Mouse (Mus musculus) MN1 (cell line): Measurements from ENCODE around the gene Galr3.
"Not testable (repeated sequence)": the region's sequence is repeated elsewhere in the genome, so short reads cannot be mapped to it uniquely, and the experiment has no call there.

Experiments used
- DNase-seq: peaks from one replicate; pipeline ENCODE4 v3.0.0-alpha.2; 2016; ENCODE audit warnings: low spot score

Gene Galr3

DNA sequence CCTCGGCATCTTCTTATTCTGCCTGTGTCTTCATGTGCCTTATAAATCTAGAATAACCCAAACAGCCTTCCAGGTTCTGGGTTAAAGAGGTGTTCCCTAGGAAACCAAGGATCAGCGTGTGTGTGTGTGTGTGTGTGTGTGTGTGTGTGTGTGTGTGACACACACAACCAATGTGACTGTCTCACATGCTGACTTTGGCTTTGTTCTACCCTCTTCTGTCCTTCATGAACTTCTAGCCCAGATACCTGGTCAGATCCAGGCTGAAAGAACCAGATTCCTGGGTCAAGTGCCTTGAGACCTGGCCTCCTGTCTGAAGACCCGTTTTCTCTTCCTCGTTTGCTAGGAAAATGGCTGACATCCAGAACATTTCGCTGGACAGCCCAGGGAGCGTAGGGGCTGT, at the start of gene Galr3:
Gene Galr3, plus strand, starts transcription at position 301 of the 400 bp plus-strand sequence.
- no peak for DNase-seq

DNA sequence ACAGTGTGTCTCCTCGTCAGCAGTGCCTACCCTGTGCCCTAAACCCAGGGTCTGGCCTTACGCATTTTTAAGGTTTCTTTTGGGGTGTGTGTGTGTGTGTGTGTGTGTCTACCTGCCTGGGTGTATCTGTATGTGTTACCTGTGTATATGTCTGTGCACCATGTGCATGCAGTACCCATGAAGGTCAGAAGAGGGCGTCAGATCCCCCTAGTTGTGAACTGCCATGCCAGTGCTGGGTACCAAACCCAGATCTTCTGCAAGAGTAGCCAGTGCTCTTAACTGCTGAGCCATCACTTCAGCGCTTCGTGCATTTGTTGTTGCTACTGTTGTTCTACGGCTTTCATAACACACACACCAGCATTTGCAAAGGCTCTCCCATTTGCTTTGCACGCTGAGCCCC, 49.5 kb upstream of the Galr3 start:
- DNase-seq, result no peak

DNA sequence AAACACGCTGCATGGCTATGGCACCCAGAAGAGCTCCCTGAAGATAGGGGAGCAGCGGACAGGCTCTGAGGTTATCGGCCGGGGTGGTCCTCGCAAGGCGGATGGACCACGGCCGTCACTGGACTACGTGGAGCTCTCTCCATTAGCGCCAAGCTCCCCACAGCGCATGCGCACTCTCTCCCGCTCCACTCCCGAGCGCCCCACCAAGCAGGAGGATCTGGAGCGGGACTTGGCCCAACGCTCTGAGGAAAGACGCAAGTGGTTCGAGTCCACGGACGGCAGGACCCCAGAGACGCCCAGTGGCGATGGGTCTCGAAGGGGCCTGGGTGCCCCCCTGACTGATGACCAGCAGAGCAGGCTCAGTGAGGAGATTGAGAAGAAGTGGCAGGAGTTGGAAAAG, 48.8 kb upstream of the Galr3 start:
- DNase-seq, result no peak

DNA sequence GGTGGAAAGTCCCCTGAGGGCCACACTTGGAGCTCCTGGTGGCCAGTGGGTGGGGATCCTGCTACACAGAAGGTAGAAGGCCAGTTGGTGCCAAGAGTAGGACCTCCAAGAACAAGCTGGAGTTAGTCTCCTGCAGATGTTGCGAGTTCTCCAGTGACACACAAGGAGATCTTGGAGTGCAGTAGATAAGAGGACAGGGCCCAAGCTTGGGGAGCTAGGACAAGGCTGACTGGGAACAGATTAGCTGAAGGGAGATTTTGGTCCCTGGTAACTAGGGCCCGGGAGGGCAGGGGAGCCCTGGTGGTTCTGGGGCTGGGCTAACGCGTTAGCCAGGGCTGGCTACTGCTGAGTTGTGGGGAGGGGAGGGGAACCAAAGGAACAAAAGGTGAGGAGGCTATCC, 45.8 kb upstream of the Galr3 start:
- no peak for DNase-seq

DNA sequence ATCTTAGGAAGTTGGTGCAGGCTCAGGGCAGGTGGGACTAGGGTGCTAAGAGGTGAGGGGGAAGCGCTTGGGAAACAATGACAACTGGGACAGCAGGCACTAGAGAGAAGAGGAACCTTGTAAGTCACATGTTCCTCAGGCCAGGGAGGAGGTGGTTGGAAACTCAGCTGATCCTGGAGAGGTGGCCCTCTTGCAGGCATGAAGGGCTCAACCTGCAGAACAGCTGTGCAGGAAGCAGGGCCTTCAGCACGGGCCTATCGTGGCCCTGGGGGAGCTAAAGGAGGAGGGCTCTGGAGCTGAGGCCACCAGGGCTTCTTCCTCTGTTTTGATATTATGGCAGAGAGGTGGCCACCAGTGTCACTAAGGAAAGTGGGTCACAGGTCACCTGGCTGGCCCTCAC, 45.0 kb upstream of the Galr3 start:
- no peak for DNase-seq

DNA sequence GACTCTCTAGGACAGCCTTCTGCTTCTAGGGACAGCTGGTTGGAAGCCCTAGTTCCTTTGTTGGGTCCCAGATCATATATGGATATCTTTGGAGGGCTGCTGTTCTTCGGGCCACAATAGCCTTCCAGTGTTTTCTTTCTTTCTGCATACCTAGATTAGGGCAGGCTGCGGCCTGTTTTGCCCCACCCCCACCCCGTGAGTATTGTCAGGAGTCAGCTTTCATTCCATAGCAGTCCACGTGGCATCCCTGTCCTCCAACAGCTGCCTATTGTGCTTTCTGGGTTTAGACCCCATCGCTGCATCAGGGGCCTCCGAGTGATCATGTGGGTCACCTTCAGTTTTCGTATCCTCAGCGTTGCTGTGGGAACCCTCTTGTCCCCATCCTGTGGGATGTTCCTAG, 43.3 kb upstream of the Galr3 start:
- no peak for DNase-seq

DNA sequence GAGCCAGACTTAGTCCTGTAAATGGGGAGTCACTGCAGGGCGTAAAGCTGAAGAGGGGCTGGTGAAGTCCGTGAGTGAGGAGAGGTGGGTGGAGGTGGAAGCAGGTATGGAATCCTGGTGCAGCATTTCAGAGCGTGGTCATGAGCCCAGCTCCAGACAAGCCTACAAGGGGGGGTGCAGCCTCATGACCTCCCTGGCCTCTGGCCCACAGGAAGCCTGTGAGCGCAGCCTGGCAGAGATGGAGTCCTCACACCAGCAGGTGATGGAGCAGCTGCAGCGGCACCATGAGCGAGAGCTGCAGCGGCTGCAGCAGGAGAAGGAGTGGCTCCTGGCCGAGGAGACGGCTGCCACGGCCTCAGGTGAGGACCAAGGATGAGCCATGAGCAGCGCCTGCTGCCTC, 42.1 kb upstream of the Galr3 start:
- no peak for DNase-seq

DNA sequence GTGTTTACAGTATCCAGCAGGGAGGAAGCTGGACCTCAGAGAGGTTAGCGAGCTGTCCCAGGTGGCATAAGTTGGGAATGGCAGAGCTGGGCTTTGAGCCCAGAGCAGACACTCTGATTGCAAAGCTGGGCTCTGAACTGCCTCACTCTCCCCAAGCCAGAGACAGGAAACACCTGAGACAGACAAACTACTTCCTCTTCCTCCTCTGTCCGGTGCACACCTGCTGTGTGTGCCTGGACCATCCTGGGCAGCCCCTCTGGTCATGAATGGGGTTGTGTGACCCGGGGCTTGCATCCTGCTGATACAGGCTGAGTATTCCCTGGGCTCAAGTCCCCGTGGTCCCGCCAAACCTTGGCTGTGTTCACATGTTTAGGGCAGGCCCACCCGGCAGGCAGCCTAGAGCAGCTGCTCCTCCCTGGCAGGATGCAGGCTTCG, 41.3 kb upstream of the Galr3 start:
- no peak for DNase-seq

DNA sequence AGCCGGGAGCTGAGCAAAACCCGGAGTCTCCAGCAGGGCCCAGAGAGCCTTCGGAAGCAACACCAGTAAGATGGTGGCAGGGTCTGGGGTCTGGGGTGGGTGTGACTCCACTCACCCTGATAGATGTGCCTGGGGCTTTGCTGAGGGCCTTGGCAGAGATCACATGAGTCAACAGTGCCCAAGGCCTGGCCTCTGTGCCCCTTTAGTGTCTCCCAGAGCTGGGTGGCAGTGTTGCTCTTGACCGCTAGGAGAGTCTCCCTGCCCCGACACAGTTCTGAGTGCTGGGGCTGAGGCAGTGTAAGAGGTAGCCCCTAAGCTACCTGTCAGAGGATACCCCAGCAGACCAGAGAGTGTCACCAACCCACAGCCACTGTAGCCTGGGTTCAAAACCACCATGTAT, 40.1 kb upstream of the Galr3 start:
- no peak for DNase-seq

DNA sequence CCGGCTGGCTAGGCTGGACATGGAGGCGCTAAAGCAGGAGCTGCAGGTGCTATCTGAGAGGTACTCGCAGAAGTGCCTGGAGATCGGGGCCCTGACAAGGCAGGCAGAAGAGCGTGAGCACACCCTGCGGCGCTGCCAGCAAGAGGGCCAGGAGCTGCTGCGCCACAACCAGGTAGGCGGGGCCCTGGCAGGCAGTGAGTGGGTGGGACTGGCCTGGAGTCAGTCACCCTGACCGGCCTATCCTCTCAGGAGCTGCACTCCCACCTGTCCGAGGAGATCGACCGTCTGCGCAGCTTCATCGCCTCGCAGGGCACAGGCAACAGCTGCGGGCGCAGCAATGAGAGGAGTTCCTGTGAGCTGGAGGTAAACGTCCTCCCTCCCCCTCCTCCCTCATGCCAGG, 39.6 kb upstream of the Galr3 start:
- peak; percentile 46 for DNase-seq

DNA sequence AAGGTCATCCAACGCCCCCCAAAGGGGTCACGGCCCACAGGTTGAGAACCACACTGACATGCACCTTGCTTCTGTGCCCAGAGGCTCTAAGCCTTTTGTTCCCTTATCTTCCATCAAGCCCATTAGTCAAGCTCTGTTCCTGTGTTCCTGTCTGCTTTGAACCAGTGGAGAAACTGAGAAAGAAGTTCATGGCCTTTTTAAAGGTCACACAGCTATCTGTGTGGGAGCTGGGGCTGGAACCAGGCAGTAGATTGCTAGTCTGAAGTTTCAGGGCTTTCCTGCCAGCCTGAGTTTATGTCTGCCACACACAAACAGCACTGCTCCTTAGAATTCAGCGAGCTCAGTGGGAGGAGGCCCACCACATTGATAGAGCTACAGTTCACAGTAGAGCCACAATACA, 38.6 kb upstream of the Galr3 start:
- no peak for DNase-seq

DNA sequence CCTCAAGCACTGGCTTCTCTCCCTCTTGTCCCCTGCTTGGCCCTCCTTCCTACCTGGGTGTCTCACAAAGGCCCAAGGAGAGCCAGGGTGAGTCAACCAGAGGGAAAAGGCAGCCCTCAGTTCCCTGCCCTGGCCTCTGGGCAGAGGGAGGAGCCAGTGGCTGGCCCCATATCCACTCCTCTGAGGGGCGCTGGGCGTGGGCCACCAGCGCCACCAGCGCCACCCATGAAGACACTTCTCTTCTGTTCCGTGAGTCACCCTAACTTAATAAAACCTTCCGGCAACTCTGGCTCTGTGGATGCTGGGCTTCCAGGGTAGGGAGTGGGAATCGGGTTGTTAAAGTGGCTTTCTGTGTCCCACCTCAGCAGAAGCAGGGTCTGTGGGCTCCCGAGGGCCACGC, 36.1 kb upstream of the Galr3 start:
- DNase-seq, result peak; percentile 80

DNA sequence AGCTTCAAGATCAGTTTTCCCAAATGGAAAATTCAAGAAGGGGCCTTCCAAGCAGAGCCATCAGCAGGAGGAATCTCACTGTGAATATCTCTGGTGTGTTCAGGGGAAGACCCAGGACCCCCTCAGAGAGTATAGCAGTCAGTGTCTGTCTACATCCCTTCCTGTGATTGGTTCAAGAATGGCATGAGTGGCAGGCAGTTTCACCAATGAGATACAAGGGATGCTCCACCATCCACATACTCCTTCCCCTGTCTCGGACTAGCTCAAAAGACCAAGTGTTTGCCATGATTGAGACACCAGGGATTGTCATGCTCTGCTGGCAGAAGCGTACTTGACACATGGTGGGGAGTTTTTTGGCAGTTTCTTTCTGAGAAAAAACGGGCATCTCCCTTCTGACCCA, 35.0 kb upstream of the Galr3 start:
- DNase-seq, result no peak

DNA sequence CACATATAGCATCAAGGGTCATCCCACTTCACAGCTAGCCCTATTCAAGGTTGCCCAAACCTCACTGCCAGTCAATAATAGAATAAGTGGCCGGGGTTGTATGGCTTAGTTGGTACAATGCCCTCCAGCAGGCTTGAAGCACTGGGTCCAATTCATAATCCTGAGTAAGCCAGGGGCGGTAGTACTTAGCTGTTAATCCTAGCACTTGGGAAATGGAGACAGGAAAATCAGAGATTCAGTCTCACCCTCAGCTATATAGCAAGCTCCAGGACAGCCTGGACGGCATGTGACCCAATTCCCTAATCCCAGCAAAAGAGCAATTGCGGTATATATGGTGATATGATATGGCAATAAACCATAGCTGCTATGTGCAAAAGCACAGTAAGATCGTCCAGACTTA, 34.6 kb upstream of the Galr3 start:
- no peak for DNase-seq

DNA sequence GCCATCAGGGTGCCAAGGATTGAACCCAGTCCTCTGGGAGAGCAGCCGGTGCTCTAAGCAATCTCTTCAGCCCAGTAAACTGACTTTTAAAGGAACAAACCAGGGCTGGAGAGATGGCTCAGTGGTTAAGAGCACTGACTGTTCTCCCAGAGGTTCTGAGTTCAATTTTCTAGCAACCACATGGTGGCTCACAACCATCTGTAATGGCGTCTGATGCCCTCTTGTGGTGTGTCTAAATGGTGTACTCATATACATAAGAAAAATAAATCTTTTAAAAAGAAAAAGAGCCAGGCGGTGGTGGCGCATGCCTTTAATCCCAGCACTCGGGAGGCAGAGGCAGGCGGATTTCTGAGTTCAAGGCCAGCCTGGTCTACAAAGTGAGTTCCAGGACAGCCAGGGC, 33.8 kb upstream of the Galr3 start:
- not testable (repeated sequence) for DNase-seq

DNA sequence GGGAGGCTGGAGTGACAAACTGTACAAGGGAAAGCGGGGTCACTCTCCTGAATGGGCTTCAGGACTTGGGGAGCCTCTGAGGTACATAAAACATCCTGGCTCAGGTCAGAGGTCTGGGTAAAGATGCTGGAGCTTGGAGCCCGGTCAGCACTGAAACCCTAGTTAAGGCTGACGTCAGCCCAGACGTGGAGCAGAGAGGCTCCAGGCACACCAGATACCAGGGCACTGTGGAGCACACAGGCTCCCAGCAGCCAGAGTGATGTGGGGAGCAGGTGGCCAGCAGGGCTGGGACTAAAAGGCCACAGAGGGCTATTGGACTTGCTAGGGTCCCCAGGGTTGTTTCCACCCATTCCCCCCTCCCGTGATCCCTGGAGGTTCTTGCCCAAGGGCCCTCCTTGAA, 32.0 kb upstream of the Galr3 start:
- DNase-seq, result peak; percentile 59

DNA sequence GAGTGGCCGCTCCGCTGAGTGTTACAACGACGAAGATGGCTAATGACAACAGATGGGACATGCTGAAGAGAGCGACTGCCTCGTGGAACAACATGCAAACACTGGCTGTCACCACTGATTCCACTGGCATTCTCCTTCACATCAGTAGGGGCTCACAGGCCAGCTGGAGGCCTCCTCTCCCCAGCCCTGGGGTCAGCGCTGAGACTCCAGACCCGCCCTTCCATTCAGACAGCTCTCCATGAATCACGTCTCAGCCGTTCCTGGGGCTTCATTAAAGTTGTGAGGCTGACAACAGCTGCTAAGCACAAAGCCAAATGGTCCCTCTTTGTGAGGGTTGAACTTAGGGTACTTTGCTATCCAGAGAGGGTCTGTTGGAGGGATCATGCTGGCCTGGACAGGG, 30.1 kb upstream of the Galr3 start:
- DNase-seq, result no peak

DNA sequence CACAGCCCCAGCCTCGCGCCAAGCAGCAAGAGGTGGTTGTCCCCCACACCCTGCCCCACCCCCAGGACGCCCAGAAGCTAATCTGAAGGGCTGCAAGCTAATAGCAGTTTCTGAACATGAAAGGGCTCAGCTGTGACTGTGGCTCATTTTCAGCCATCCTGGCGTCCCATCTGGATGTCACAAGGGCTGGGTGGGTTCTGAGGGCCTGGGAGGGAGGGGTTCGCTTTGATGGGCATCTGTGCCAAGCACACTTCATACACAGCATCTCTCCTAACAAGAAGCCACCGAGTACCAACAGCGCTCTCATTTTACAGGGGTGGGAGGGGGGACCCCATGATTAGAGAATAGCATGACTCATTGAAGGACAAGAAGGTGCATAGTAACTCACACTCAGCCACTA, 28.3 kb upstream of the Galr3 start:
- DNase-seq, result no peak

DNA sequence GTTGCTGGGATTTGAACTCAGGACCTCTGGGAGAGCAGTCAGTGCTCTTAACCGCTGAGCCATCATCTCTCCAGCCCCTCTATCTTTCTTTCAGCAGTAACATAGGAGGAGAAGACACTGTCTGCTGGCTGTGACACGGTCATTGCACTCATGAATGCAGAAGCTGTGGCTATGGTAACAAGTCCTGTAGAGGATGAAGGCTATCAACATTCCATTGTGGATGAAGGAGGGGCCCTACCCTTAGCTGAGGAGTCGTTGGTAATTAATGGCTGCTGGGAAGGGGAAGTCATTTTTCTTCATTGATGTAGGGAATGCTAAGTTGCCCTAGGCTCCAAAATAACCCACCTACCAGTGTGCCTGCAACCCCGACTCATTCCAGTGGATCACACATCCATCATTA, 23.5 kb upstream of the Galr3 start:
- DNase-seq, result no peak

DNA sequence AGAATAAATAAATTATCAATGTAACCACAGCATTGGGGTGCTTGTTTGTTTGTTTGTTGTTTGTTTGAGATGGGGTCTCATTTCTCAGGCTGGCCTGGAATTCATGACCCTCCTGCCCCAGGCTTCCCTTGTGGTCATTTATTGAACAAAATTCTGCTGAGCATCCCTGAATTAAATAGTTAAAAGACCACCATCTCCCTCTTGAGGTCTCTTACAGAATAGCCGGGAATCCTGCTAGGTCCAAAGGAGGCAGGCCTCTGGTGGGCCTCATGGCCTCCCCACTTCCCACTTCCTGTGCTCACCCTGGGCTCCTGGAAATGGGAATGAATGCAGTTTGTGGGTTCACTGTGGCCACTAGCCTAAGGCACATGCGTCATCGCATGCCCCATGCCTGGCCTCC, 22.8 kb upstream of the Galr3 start:
- DNase-seq, result peak; percentile 50

DNA sequence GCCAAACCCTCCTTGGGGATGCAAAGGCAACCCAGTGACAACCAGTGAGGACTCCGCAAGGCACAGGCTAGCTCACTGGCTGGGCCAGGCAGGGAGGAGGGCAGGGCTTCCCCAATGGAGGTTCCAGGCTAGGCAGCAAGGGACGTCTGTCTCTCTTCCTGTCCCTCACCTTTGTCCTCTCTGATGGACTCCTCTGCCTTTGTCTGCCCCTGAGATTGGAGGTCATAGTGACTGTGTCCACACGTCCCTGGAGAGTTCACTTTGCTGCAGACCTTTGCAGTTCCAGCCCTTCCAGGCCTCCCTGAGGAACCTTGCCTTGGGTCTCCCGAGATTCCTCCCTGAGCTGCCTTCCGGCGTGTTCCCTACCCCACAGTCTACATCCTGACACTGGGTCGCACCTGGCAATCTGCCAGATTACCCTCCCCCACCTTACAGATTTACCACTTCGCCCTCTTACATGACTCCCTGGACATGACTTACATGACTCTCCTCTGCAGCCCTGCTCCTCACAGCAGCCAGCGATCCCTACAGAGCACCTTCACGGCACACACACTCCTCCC, 18.9 kb upstream of the Galr3 start:
- no peak for DNase-seq

DNA sequence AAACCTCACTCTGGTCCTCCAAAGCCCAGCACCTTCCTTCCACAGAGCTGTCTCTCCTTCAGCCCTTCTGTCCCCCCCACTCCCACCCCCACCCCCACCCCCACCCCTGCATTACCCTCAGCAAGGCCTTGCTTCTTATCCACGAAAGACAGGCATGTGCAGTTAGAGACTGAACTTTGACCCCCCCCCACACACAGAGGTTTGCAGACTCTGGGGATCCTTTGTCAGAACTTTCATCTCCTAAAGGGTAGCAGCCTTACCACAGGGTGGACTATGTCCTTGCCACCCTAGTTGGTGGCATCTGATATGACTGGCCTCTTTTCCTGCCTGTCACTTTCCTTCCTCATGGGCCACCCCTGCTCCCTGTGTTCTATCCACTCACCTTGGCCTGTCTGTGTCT, 18.3 kb upstream of the Galr3 start:
- DNase-seq, result no peak

DNA sequence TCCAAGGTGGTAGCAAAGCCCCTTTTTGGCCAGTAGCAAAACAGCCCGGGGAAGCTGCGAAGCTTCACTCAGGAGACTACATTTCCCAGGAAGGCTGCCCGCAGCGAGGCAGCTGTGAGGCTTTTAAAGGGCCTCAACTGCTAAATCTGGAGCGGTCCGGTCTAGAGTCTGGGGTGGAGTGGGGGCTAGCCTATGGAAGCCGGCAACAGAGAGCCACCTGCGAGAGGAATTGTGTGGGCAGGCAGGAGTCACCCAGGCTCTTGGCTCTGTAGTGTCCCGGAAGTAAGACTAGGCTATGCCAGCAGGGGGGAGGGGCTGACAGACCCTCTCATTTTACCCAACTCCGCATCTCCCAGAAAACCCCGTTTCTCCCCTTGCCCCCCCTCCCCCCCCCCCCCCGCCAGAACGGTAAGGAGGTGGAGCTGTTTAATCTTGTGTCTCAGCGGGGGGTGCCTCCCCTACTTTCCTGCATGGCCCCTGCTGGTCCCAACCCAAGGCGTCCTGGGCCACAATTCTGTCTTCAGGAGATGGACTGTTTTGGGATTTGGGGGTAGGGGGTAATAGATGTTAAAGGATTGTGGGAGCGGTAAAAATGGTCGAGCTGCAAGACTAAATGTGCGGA, 15.9 kb upstream of the Galr3 start:
- DNase-seq, result no peak

DNA sequence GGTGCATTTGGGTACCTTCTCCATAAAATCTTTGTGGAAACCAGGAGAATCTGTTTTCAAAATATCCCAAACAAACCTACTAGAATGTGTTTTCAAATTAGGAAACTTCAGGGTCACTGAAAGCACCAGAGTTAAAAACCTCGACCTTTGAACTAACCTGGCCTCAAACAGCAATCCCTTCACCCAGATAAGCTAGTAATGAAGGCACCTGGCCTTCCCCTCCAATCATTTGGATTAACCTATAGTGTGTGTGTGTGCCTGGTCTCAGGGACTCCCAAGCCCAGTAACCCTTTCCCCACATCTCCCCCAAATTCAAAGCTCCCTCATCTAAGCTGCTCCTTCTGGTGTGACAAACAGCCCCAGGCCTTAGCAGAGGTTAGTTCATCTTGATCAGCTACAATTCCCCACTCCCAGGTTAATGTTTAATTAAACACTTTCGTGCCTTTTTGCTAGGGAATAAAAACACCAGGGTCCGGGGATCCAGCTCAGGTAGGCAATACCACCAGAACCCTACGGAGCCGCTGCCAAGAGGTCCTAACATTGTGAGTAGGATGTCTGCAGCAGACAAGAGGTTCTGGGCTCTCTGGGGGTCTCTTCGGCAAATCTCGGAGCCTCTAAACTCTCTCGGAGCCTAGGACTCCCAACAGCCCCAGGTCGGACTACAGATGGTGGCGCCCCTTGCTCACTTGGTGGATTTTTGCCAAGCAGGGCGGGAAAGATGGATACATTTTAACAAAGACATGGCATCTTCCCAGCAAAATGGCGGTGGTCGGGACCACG, 15.0 kb upstream of the Galr3 start:
- no peak for DNase-seq
